Mouse (Mus musculus) NIH3T3 (cell line): ENCODE results near the gene Vcan.
"Not testable (repeated sequence)": the region's sequence is repeated elsewhere in the genome, so short reads cannot be mapped to it uniquely, and the experiment has no call there.

Experiments used
- DNase-seq: peaks from one replicate; pipeline ENCODE4 v3.0.0-alpha.2; 2012; ENCODE audit warnings: low read depth

The Vcan gene

GRCm38 (mm10) chr13:89741766-89742685 lies at the start of gene Vcan:
Vcan (minus strand) TSS chr13:89742509.
- DNase-seq = peak; percentile 87

DNA sequence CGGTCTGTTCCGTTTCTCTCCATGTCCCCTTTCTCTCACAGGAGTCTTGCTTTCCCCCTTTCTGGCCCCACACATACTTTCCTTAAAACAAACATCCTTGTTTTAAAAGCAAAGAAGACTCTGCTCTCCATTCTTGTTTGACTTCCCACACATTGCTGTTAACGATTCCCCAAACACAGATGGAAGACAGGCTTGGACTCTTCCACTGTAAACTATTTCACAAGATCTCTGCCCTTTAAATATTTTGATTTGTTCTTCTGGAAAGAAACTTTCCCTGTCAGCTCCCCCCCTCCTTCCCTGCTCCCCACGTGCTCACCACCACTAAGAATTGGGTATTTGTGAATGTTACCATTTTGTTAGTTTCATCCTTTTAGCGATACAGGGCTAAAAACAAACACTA lies 49.2 kb upstream of the Vcan start:
- DNase-seq = no peak

DNA sequence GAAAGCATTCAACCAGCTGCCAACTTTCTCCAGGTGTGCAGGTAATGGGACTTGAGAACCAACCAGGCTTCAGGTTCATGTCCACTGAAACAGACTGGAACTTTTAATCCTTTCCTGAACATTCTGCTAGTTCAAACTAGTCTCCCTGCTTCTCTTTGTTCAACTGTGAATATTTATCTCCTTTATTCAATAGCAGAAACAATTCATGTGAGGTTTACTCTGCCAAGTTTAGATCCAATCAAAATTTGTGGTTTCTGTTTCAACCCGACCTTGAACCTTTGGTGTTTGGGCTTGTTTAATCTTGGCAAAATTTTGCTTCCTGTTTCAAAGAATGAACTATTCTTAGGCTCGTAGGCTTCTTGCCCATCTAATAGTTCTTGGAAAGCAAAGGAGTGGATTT lies 40.6 kb upstream of the Vcan start:
- DNase-seq = peak; percentile 53

DNA sequence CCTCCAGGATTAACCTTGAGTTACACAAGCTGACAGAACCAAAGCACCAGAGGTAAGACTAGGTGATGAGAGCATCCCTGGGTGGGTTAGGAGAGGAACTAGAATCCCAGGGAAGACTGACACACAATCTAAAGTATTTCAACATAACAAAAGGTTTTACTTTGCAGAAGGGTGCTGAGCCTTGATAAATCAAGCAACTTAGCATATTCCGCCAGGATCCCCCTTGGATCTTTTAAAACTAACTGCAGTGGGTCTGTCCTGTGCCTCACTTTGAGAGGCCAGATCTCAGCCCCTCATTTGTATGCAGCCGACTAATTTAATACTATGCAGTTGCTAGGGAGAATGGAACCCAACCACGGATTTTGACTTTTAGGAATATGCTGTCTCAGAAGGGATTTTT lies 38.0 kb upstream of the Vcan start:
- DNase-seq = no peak

DNA sequence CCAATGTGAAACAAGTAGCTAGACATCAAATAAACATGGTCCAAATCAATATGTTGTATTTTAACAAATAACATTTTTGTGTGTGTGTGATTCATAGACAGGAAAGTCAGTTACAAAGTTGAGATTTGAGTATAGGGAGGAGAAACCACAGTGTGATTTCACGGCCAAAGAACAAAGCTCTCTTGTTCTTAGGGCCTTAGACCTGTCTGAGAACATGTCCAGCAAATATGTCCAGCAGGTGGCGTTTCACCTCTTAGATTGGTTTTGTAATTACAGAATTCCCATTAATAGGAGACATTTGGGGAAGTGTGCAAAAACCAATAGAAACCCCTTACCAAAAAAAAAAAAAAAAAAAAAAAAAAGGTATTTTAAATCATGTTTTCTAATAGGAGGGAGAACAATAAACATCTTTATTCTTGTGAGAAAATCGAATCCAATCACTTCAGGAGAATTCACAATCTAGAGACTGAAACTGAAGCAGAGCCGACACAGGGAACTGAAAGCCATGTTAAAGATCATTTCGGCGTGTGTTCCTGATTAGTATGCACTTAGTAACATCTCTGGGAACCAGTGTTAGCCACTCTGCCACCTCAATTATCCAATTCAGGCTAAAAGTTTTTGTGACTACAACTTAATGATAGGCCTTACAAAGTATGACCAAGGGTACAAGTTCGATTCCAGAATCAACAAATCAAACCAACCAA lies 37.1 kb upstream of the Vcan start:
- peak; percentile 81 for DNase-seq

- DNase-seq = no peak
Measured at GRCm38 (mm10) chr13:89777764-89778163, 35.5 kb upstream of the Vcan start.

DNA sequence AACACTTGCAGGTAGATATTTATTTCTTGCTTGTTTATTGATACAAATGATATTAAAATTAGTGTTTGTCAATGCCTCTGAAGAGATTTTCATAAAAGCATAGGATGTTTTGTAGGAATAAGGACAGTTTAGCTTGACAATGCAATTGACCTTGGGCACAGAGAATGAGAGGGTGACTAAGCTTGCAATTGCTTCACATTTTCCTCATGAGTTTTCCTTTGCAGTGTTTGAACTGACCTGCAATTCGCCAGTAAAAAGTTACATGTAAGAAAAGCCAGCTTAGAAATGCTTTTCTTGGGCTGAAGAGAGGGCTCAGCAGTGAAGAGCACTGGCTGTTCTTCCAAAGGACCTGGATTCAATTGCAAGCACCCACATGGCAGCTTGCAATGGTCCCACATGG lies 34.8 kb upstream of the Vcan start:
- DNase-seq = peak; percentile 17

GRCm38 (mm10) chr13:89766551-89766950 lies 24.2 kb upstream of the Vcan start:
- no peak for DNase-seq

- no peak for DNase-seq
Measured at GRCm38 (mm10) chr13:89765966-89766365, 23.7 kb upstream of the Vcan start.

GRCm38 (mm10) chr13:89762339-89762738 lies 20.0 kb upstream of the Vcan start:
- DNase-seq = no peak

DNA sequence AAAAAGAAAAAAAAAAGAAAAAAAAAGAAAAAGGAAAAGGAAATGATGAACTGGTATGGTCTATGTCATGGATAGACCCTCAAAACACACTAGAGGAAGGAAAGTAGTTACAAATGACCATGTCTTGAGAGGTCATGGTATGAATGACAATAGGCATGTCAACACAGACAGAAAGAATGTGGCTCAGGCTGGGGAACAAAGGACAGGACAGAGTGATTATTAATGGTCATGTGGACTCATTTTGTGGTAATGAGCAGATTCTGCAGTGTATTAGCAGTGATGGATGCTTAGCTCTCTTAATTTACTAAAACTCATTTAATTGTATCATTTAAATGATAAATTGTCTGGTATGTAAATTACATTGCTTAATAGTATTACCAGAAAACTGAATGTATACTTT lies 14.0 kb upstream of the Vcan start:
- DNase-seq = no peak

DNA sequence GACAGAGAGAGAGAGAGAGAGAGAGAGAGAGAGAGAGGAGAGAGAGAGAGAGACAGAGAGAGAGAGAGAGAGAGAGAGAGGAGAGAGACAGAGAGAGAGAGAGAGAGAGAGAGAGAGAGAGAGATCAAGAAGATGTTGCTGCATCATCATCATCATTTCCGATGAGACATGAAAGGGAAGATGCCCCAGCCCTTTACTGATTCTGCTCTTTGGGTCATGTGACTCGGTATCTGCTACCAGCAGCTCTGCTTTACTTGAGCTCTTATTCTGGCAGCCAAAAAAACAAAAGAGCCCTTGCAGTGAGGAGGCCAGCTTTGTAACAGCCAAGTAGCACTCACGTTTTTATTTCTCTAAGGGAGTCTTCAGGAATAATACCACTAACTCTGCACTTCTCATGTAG lies 8.3 kb upstream of the Vcan start:
- not testable (repeated sequence) for DNase-seq

DNA sequence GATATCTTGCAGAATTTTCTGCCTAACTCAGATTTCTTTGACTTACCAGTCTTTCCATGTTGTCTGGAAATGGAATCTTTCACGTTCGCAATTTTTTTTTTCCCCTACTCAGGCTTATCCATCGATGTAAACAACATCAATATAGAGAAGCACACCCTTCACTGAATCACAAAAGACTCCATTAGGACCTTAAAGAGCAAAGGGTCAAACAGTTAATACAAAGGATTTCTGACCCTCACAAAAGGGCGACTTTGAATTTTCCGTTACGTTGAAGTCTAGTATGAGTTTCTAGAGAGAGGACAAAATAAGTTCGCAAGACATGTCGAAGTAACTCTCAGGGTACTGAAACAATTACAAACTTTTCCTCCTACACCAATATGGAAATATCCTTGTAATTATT lies 892 bp upstream of the Vcan start:
- DNase-seq = no peak

DNA sequence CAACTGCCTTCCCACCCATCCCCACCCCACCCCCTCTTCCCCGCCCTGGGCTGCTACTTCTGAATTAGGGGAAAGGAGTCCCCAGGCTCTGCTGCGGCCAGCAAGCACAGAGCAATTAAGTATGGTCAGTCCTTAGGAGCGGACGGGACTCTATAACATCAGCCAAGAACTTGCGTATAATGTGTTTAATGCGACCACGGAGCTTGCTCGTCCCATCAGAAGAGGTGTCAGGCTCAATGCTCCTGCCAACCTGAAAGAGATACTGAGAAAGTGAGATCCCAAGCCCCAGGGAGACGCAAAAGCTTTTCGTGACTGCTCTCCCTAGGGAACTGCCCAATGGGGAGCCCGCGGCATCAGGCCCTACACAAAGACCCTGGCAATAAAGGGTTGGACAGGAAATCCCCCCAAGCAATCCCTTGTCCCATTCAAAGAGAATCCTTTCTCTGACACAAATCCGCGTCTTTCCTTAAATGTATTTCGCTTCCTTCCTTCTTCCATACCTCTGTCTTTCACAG lies 434 bp upstream of the Vcan start:
- no peak for DNase-seq

- peak; percentile 70 for DNase-seq
Measured at GRCm38 (mm10) chr13:89741116-89741551, 1.2 kb downstream of the Vcan start.

DNA sequence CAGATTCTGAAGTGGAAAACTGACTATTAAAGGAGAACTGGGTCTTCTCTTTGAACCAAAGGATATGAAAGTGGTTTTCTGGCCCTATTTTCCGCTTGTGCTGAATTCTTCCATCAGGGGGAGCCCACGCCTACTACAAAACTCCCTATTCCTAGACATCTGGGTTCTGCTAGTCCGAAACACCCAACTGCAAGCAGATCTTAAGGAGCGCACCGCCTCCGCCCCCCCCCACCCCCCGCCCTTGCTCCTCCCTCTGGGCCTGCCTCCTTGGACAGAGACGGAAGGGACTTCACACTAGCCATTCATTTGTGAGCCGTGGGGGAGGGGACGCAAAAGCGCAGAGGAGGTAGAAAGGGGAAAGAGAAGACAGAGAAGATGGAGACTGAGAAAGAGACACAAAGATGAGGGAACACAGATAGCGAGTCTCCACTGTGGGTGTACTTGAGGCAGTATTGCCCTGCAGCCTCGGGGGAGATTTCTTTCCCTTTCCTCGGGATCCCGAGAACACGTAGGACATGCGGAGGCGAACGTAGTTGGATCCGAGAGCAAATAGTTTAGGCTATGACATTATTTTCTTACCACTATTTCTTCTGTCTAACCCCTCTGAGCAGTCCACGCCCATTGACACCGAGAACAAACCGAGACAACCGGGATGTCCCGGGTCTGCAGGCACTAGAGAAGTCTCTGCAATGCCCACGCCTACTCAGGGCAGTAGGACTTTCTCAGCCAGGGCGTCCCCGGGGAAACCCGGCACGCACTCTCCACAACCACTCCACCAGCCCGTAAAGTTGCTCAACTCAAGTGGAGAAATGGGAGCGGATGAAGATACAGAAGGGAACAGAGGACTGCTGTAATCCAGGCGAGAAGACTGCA lies 1.8 kb downstream of the Vcan start:
- DNase-seq = peak; percentile 88

DNA sequence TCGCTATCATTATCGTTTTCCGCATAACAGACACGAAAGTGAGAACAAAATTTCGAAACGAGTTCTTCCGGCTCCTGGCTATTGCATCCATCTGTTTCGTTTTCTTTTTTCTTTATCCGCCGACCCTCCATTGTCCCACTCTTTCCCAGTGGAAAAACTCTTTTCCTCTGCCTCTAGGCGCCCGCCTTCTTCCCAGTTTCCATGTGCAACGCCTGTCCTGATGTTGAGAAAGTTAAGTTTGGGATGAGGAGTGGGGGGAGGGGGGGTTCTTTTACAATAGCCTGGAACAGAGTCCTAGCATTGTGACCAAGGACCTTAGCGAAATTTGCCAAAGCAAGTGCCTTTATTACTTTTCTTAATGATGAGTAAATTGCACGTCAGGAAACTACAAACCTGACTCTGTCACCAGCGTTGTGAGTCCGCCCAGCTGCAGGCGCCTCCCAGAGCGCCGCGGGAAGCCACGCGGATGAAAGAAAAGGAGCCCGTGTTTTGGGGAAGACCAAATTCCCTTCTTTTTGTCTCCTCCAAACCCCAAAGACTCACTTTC lies 2.5 kb downstream of the Vcan start:
- DNase-seq = peak; percentile 47

GRCm38 (mm10) chr13:89738776-89739695 lies 3.3 kb downstream of the Vcan start:
- DNase-seq = peak; percentile 89

- DNase-seq = no peak
Measured at GRCm38 (mm10) chr13:89738275-89738674, 4.0 kb downstream of the Vcan start.

- no peak for DNase-seq
Measured at GRCm38 (mm10) chr13:89735111-89735510, 7.2 kb downstream of the Vcan start.

- no peak for DNase-seq
Measured at GRCm38 (mm10) chr13:89726492-89726891, 15.8 kb downstream of the Vcan start.
